Mouse (Mus musculus) intestine, postnatal 0 days (tissue): ENCODE measurements at regions not wholly inside any gene's neighbourhood (a gene's known extent, or its start where the extent isn't known, plus 50 kb on each side); places are given as distances from the start of the nearest gene placed in this dataset.
A peak's percentile ranks its signal among the peaks of the same experiment; 100 is the strongest.

ENCODE experiments used
- ATAC-seq: fragments of 200-750 bp; cut with Nextera tagmentation; 2 replicates; pipeline ENCODE4 v1.8.0; 2017; ENCODE audit warnings: mild to moderate bottlenecking, moderate TSS enrichment, moderate library complexity
- H3K27ac ChIP-seq: fragments of 300-500 bp; sonication (generic); 2 replicates; pipeline ENCODE4 v1.5.1; 2014; ENCODE audit warnings: mild to moderate bottlenecking, low read depth, low read length, moderate library complexity
- H3K27me3 ChIP-seq: fragments of 300-500 bp; sonication (generic); replicated peaks from 2 replicates; pipeline ENCODE4 v1.6.1; 2014; ENCODE audit warnings: low read length, mixed read lengths; ENCODE audit not compliant: control insufficient read depth, insufficient read depth
- H3K36me3 ChIP-seq: fragments of 300-500 bp; sonication (generic); 2 replicates; pipeline ENCODE4 v1.6.1; 2014; ENCODE audit warnings: mild to moderate bottlenecking, moderate library complexity; ENCODE audit not compliant: control insufficient read depth, insufficient read depth
- H3K4me1 ChIP-seq: fragments of 300-500 bp; sonication (generic); replicated peaks from 2 replicates; pipeline ENCODE4 v1.6.1; 2014; ENCODE audit warnings: antibody characterized with exemption, low read length, mixed read lengths; ENCODE audit not compliant: control insufficient read depth, insufficient read depth
- H3K4me2 ChIP-seq: fragments of 300-500 bp; sonication (generic); replicated peaks from 2 replicates; pipeline ENCODE4 v1.6.1; 2014; ENCODE audit warnings: low read depth, mild to moderate bottlenecking, moderate library complexity
- H3K4me3 ChIP-seq: fragments of 300-500 bp; sonication (generic); 2 replicates; pipeline ENCODE4 v1.5.1; 2014; ENCODE audit warnings: low read depth, low read length
- H3K9ac ChIP-seq: fragments of 300-500 bp; sonication (generic); 2 replicates; pipeline ENCODE4 v1.6.1; 2014; ENCODE audit warnings: mild to moderate bottlenecking, low read depth, low read length
- H3K9me3 ChIP-seq: fragments of 300-500 bp; sonication (generic); 2 replicates; pipeline ENCODE4 v1.6.1; 2016; ENCODE audit warnings: mixed run types; ENCODE audit not compliant: control insufficient read depth
- CTCF ChIP-seq: sonication (generic); IDR thresholded peaks from 2 replicates; pipeline ENCODE4 v1.5.1; 2016; ENCODE audit warnings: low read depth, mild to moderate bottlenecking, control low read depth, antibody characterized with exemption, moderate library complexity
- WGBS: fragments of 180-500 bp; shearing (Covaris S2); extraction: QIAGEN DNeasy Blood & Tissue Kit; methylation state at CpG from one replicate; pipeline ENCODE4 v1.1.7; 2014; 5-methylcytosine and 5-hydroxymethylcytosine counted together

GRCm38 (mm10) chr19:28167451-28168165, 156.6 kb upstream of the Rfx3 start:
- H3K27ac ChIP-seq: no peak overlapping the region
- H3K36me3 ChIP-seq: no peaks in the 10 kb centered on the region
- no peaks in the 10 kb centered on the region for H3K9me3 ChIP-seq
- no peak overlapping the region for H3K9ac ChIP-seq
- no peak for TF ChIP-seq CTCF
- no peaks in the 10 kb centered on the region for H3K27me3 ChIP-seq
- ATAC-seq: no peak
- H3K4me1 ChIP-seq: no peaks in the 10 kb centered on the region
- no peak overlapping the region for H3K4me3 ChIP-seq
- WGBS: 78% methylated on average over 12 of the region's 12 CpGs
- no peak overlapping the region for H3K4me2 ChIP-seq

GRCm38 (mm10) chr19:28166626-28167025, 155.7 kb upstream of the Rfx3 start:
- WGBS: 78% methylated on average over 7 of the region's 7 CpGs

GRCm38 (mm10) chr19:28165901-28166361, 155.0 kb upstream of the Rfx3 start:
- no peak overlapping the region for H3K9ac ChIP-seq
- peak overlapping the region; percentile 53 for H3K4me2 ChIP-seq
- WGBS: 36% methylated on average over 15 of the region's 15 CpGs
- no peaks in the 10 kb centered on the region for H3K36me3 ChIP-seq
- TF ChIP-seq CTCF: peak; percentile 79
- H3K4me3 ChIP-seq: no peak overlapping the region
- no peak overlapping the region for H3K27ac ChIP-seq
- no peaks in the 10 kb centered on the region for H3K4me1 ChIP-seq
- no peaks in the 10 kb centered on the region for H3K9me3 ChIP-seq
- no peaks in the 10 kb centered on the region for H3K27me3 ChIP-seq
- ATAC-seq: 0 out of 2 replicates have a peak, but pooled peaks have one; percentile 28

More at GRCm38 (mm10) chr19:28166626-28167025, 155.7 kb upstream of the Rfx3 start:
- TF ChIP-seq CTCF: no peak
- Histone ChIP-seq H3K36me3 (no peaks in the 10 kb centered on the region), H3K9ac (no peak overlapping the region), H3K4me1 (no peaks in the 10 kb centered on the region), H3K4me3 (no peak overlapping the region), H3K4me2 (no peak overlapping the region), H3K27ac (no peak overlapping the region), H3K9me3 (no peaks in the 10 kb centered on the region), H3K27me3 (no peaks in the 10 kb centered on the region)
- ATAC-seq: no peak

GRCm38 (mm10) chr19:28163195-28163594, 152.2 kb upstream of the Rfx3 start:
- Histone ChIP-seq H3K27me3 (no peaks in the 10 kb centered on the region), H3K36me3 (no peaks in the 10 kb centered on the region), H3K9ac (no peak overlapping the region), H3K4me2 (no peak overlapping the region), H3K9me3 (no peaks in the 10 kb centered on the region), H3K4me1 (no peaks in the 10 kb centered on the region), H3K4me3 (no peak overlapping the region), H3K27ac (no peak overlapping the region)
- ATAC-seq: no peak
- no peak for TF ChIP-seq CTCF
- WGBS: 80% methylated on average over 6 of the region's 6 CpGs

GRCm38 (mm10) chr19:28160582-28160981, 149.6 kb upstream of the Rfx3 start:
- Histone ChIP-seq H3K36me3 (no peaks in the 10 kb centered on the region), H3K4me2 (no peak overlapping the region), H3K9ac (no peak overlapping the region), H3K27ac (no peak overlapping the region), H3K4me3 (no peak overlapping the region), H3K4me1 (no peaks in the 10 kb centered on the region), H3K9me3 (no peaks in the 10 kb centered on the region), H3K27me3 (no peaks in the 10 kb centered on the region)
- TF ChIP-seq CTCF: peak; percentile 60
- WGBS: 84% methylated on average over 4 of the region's 4 CpGs
- no peak for ATAC-seq

GRCm38 (mm10) chr19:28157196-28157595, 146.2 kb upstream of the Rfx3 start:
- no peak for TF ChIP-seq CTCF

GRCm38 (mm10) chr19:28137581-28137980, 126.6 kb upstream of the Rfx3 start:
- no peak for ATAC-seq
- Histone ChIP-seq H3K9ac (no peak overlapping the region), H3K36me3 (no peaks in the 10 kb centered on the region), H3K4me2 (no peak overlapping the region), H3K4me3 (no peak overlapping the region), H3K9me3 (no peaks in the 10 kb centered on the region), H3K27me3 (no peaks in the 10 kb centered on the region), H3K27ac (no peak overlapping the region), H3K4me1 (no peaks in the 10 kb centered on the region)
- 68% methylated on average over 10 of the region's 10 CpGs for WGBS
- TF ChIP-seq CTCF: no peak

More at GRCm38 (mm10) chr19:28157196-28157595, 146.2 kb upstream of the Rfx3 start:
- H3K4me1 ChIP-seq: no peaks in the 10 kb centered on the region
- no peak overlapping the region for H3K4me2 ChIP-seq
- no peak overlapping the region for H3K9ac ChIP-seq
- 67% methylated on average over 3 of the region's 3 CpGs for WGBS
- ATAC-seq: no peak
- no peak overlapping the region for H3K27ac ChIP-seq
- H3K9me3 ChIP-seq: no peaks in the 10 kb centered on the region
- no peak overlapping the region for H3K4me3 ChIP-seq
- no peaks in the 10 kb centered on the region for H3K27me3 ChIP-seq
- no peaks in the 10 kb centered on the region for H3K36me3 ChIP-seq
